Mouse (Mus musculus): ENCODE measurements around the gene Bmpr1b. TPM values are rescaled to one million over a fixed set of nuclear protein-coding genes. Genes with fewer than 3 reads are reported as not detected.

Gene Bmpr1b
- polyA plus RNA-seq, 1 experiment = 0.25 TPM

DNA sequence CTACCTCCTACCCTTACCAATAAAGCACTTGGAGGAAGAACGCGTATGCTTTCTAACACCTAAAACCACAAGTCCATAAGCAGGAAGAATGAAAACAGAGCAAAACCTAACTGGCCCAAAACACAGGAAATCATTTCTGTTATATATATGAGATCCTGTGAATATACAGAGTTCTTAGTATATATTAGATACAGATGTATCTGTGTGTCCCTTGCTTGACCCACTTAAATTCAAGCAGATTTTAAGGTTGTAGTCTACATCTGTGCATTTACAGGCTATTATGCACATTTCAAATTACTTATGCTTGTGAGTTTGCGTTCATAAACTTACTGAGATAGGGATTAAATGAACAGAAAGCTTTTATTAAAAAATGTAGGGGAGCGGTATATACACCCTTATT is 271.5 kb downstream of the Bmpr1b start:
- Histone ChIP-seq H3K4me3 (ENCODE audit: low read depth, low read length) (no peak overlapping the region), H3K4me1 (ENCODE audit: control insufficient read depth, insufficient read depth, low read length) (no peaks in the 10 kb centered on the region), H3K9ac (ENCODE audit: low read depth, poor library complexity, severe bottlenecking) (no peak overlapping the region), H3K27me3 (ENCODE audit: control insufficient read depth, insufficient read depth, low read length, poor library complexity, severe bottlenecking) (no peaks in the 10 kb centered on the region), H3K9me3 (replicated peaks; ENCODE audit: control insufficient read depth, insufficient read depth, low read length, poor library complexity, severe bottlenecking) (peaks cover 2% of the 10 kb centered on the region), H3K27ac (ENCODE audit: insufficient read depth, low read length) (no peak overlapping the region), H3K36me3 (ENCODE audit: control insufficient read depth, insufficient read depth, low read length, poor library complexity, severe bottlenecking) (no peaks in the 10 kb centered on the region)
- TF ChIP-seq EP300 (IDR thresholded peaks at IDR 0.05; ENCODE audit: insufficient read depth, low read depth, low read length) (no peak), POLR2A (IDR thresholded peaks at IDR 0.05; ENCODE audit: insufficient read depth, low read length) (no peak), CTCF (IDR thresholded peaks at IDR 0.05; ENCODE audit: low read depth, low read length) (no peak)

DNA sequence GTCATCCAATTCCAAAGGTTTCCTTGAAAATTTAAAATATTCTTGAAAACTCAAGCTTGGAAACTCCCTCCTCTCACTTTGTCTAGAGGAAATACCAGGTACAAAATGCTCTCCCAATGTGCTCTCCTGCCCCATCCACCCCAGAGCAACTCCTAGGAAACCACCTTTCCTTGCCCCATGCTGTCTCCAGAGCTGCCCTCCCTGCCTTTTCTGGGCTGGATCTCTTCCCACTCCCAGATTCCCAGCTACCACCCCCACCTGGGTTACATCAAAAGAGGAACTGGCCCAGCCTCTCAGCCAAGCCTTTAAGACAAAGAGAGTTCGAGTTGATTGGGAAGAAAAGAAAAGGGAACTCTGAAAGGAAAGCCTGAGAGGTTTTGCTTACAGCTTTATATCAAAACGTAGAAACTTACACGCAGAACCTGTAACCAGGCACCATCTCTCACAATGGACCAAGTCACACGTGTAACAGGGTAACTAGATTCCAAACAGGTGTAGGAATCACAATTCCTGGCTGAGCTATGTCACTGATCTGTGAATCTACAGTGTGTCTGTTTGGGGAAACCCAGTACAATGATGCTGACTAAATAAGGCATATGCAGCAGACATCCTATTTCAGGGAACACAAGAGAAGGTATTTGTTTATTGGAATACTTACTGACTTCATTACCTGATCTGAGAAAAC is 272.2 kb downstream of the Bmpr1b start:
- H3K4me1 ChIP-seq (ENCODE audit: control insufficient read depth, insufficient read depth, low read length) = no peaks in the 10 kb centered on the region
- no peaks in the 10 kb centered on the region for H3K27me3 ChIP-seq (ENCODE audit: control insufficient read depth, insufficient read depth, low read length, poor library complexity, severe bottlenecking)
- TF ChIP-seq POLR2A (IDR thresholded peaks at IDR 0.05; ENCODE audit: insufficient read depth, low read length) (no peak), CTCF (IDR thresholded peaks at IDR 0.05; ENCODE audit: low read depth, low read length) (no peak), EP300 (IDR thresholded peaks at IDR 0.05; ENCODE audit: insufficient read depth, low read depth, low read length) (no peak)
- H3K9ac ChIP-seq (ENCODE audit: low read depth, poor library complexity, severe bottlenecking) = no peak overlapping the region
- H3K36me3 ChIP-seq (ENCODE audit: control insufficient read depth, insufficient read depth, low read length, poor library complexity, severe bottlenecking) = no peaks in the 10 kb centered on the region
- no peak overlapping the region for H3K4me3 ChIP-seq (ENCODE audit: low read depth, low read length)
- no peak overlapping the region for H3K27ac ChIP-seq (ENCODE audit: insufficient read depth, low read length)
- peaks cover 2% of the 10 kb centered on the region for H3K9me3 ChIP-seq (replicated peaks; ENCODE audit: control insufficient read depth, insufficient read depth, low read length, poor library complexity, severe bottlenecking)

DNA sequence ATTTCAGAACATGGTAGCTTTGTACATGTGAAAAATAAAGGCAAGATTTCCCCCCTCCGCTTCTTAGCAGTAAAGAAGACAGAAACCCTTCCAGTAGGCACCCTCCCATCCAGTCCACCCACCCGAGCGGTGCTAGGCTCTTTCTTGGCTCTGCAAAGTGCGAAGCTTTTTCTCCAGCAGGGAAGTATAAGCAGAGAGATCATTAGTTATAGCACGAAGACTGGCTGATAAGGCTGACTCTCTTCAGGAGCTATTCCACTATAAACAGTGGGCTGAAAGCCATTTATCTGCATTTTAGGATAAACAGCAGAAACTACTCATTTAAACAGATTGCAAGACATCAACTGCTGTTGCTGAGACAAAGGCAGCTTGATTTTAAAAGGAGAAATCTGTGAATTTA is 274.1 kb downstream of the Bmpr1b start:
- Histone ChIP-seq H3K9me3 (replicated peaks; ENCODE audit: control insufficient read depth, insufficient read depth, low read length, poor library complexity, severe bottlenecking) (peaks cover under 1% of the 10 kb centered on the region; the same call in 1 of the 2 replicates), H3K4me1 (ENCODE audit: control insufficient read depth, insufficient read depth, low read length) (no peaks in the 10 kb centered on the region)

DNA sequence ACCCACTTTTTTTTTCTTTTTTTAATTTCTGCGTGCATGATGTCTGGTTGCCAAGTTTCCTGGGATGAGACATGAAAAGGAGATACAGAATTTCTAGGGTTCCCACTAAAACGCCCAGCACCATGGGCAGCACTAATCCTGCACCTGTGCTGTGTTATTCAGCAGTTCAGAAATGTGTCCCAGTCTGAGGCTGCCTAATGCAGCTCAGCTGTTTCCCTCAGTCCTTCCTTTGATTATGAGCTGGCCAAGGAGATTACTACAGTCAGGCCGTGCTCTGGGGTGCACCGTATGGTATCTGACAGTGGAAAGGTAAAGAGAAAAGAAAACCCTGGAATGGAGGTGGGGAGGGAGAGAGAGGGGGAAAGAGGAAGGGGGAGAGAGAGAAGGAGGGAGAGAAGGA is 278.6 kb downstream of the Bmpr1b start:
- no peaks in the 10 kb centered on the region for H3K27me3 ChIP-seq (ENCODE audit: control insufficient read depth, insufficient read depth, low read length, poor library complexity, severe bottlenecking)
- no peak overlapping the region for H3K4me3 ChIP-seq (ENCODE audit: low read depth, low read length)
- no peaks in the 10 kb centered on the region for H3K36me3 ChIP-seq (ENCODE audit: control insufficient read depth, insufficient read depth, low read length, poor library complexity, severe bottlenecking)
- no peaks in the 10 kb centered on the region for H3K9me3 ChIP-seq (replicated peaks; ENCODE audit: control insufficient read depth, insufficient read depth, low read length, poor library complexity, severe bottlenecking)
- H3K4me1 ChIP-seq (ENCODE audit: control insufficient read depth, insufficient read depth, low read length) = no peaks in the 10 kb centered on the region
- no peak for TF ChIP-seq CTCF (IDR thresholded peaks at IDR 0.05; ENCODE audit: low read depth, low read length)
- TF ChIP-seq EP300 (IDR thresholded peaks at IDR 0.05; ENCODE audit: insufficient read depth, low read depth, low read length) = no peak
- TF ChIP-seq POLR2A (IDR thresholded peaks at IDR 0.05; ENCODE audit: insufficient read depth, low read length) = no peak
- no peak overlapping the region for H3K9ac ChIP-seq (ENCODE audit: low read depth, poor library complexity, severe bottlenecking)
- no peak overlapping the region for H3K27ac ChIP-seq (ENCODE audit: insufficient read depth, low read length)

More for the DNA sequence above, 274.1 kb downstream of the Bmpr1b start:
- no peak overlapping the region for H3K27ac ChIP-seq (ENCODE audit: insufficient read depth, low read length)
- no peak for TF ChIP-seq EP300 (IDR thresholded peaks at IDR 0.05; ENCODE audit: insufficient read depth, low read depth, low read length)
- no peak for TF ChIP-seq CTCF (IDR thresholded peaks at IDR 0.05; ENCODE audit: low read depth, low read length)
- TF ChIP-seq POLR2A (IDR thresholded peaks at IDR 0.05; ENCODE audit: insufficient read depth, low read length) = no peak
- H3K36me3 ChIP-seq (ENCODE audit: control insufficient read depth, insufficient read depth, low read length, poor library complexity, severe bottlenecking) = no peaks in the 10 kb centered on the region
- H3K27me3 ChIP-seq (ENCODE audit: control insufficient read depth, insufficient read depth, low read length, poor library complexity, severe bottlenecking) = no peaks in the 10 kb centered on the region
- H3K9ac ChIP-seq (ENCODE audit: low read depth, poor library complexity, severe bottlenecking) = no peak overlapping the region
- no peak overlapping the region for H3K4me3 ChIP-seq (ENCODE audit: low read depth, low read length)

DNA sequence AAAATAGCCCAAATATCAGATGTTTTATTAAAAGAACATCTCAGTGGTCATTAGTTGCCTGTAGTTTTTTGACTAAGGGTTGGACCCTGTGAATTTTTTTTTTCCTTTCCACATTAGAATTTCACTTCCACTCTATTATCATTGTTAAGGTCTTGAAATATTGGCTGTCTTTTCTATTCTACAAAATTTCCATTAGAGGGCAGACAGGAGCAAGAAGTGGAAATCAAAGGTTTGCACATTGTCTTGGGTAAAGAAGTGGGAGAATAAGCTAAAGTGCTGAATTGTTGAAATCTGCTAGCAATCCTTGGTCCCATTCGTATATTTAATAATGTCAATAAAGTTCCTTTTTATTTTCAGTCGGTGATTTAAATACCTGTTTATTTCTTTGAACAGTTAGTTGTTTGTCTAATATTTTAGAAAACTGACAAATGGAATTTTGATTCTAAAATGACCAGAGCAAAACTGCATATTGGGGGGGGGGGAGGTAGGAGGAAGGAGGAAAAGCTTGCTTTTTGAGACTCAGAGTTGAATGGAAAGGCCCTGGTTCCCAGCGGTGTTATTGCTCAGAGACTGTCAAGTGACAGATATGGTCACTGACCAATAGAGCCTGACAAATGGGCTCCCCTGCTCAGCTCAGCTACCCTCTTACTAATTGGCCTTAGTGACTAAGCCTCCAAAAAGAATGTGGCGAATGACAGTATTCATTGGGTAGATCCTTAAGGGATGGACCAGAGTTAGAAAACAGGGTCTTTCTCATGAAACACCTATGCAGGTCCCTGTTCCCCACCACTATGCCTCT is 281.6 kb downstream of the Bmpr1b start:
- Histone ChIP-seq H3K27ac (ENCODE audit: insufficient read depth, low read length) (no peak overlapping the region), H3K4me3 (ENCODE audit: low read depth, low read length) (no peak overlapping the region), H3K4me1 (ENCODE audit: control insufficient read depth, insufficient read depth, low read length) (no peaks in the 10 kb centered on the region), H3K9me3 (replicated peaks; ENCODE audit: control insufficient read depth, insufficient read depth, low read length, poor library complexity, severe bottlenecking) (no peaks in the 10 kb centered on the region), H3K9ac (ENCODE audit: low read depth, poor library complexity, severe bottlenecking) (no peak overlapping the region), H3K27me3 (ENCODE audit: control insufficient read depth, insufficient read depth, low read length, poor library complexity, severe bottlenecking) (no peaks in the 10 kb centered on the region), H3K36me3 (ENCODE audit: control insufficient read depth, insufficient read depth, low read length, poor library complexity, severe bottlenecking) (no peaks in the 10 kb centered on the region)
- TF ChIP-seq CTCF (IDR thresholded peaks at IDR 0.05; ENCODE audit: low read depth, low read length) = no peak
- no peak for TF ChIP-seq POLR2A (IDR thresholded peaks at IDR 0.05; ENCODE audit: insufficient read depth, low read length)
- no peak for TF ChIP-seq EP300 (IDR thresholded peaks at IDR 0.05; ENCODE audit: insufficient read depth, low read depth, low read length)

DNA sequence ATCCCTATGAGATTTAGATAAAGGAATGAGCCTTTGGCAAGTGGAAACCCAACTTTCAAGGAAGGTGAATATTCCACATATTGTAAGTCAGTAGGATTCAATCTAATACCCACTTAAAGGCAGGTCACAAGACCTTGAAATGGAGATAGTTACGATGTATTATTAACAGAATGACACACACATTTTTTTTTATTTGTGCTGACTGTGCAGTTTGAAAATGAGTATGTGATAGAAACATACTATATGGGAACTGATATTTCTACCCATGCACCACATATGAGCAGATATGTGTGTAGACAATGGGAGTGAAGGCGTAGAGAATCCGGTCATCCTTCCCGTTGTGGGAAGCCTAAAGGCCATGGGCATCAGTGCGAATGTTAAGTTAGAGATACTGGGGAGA is 285.0 kb downstream of the Bmpr1b start:
- Histone ChIP-seq H3K4me1 (ENCODE audit: control insufficient read depth, insufficient read depth, low read length) (no peaks in the 10 kb centered on the region), H3K4me3 (ENCODE audit: low read depth, low read length) (no peak overlapping the region), H3K27ac (ENCODE audit: insufficient read depth, low read length) (no peak overlapping the region), H3K36me3 (ENCODE audit: control insufficient read depth, insufficient read depth, low read length, poor library complexity, severe bottlenecking) (no peaks in the 10 kb centered on the region), H3K9ac (ENCODE audit: low read depth, poor library complexity, severe bottlenecking) (no peak overlapping the region), H3K27me3 (ENCODE audit: control insufficient read depth, insufficient read depth, low read length, poor library complexity, severe bottlenecking) (no peaks in the 10 kb centered on the region), H3K9me3 (replicated peaks; ENCODE audit: control insufficient read depth, insufficient read depth, low read length, poor library complexity, severe bottlenecking) (no peaks in the 10 kb centered on the region)
- TF ChIP-seq EP300 (IDR thresholded peaks at IDR 0.05; ENCODE audit: insufficient read depth, low read depth, low read length) = no peak
- no peak for TF ChIP-seq CTCF (IDR thresholded peaks at IDR 0.05; ENCODE audit: low read depth, low read length)
- TF ChIP-seq POLR2A (IDR thresholded peaks at IDR 0.05; ENCODE audit: insufficient read depth, low read length) = no peak

Data from ES-Bruce4 (cell line).